Mouse (Mus musculus) NIH3T3 (cell line): ENCODE data around the gene Hcrt.
A peak's percentile ranks its signal among the peaks of the same experiment; 100 is the strongest.

ENCODE experiments used
- DNase-seq: peaks from one replicate; pipeline ENCODE4 v3.0.0-alpha.2; 2012; ENCODE audit warnings: low read depth

The Hcrt gene

DNA sequence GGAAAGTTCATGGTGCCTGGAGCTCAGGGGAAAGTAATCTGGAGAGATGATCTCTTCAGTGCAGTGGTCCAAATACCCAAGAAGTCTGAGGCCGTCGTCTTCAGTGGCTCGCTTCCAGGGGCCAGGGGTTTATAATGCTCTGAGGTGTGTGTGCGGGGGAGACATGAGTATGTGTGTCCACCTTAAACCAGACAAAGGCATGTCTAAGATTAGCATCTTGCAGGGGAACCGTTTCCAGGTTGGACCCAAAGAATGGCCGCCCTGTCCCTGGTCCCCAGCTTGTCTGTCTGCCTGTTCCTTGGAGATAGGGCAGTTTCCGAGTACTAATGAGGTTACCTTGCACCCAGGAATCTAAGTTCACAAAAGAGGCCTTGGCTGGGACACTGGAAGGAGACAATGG lies at the start of gene Hcrt:
Hcrt (minus strand) TSS at position 101 of the 400 bp plus-strand sequence.
- DNase-seq, result no peak

DNA sequence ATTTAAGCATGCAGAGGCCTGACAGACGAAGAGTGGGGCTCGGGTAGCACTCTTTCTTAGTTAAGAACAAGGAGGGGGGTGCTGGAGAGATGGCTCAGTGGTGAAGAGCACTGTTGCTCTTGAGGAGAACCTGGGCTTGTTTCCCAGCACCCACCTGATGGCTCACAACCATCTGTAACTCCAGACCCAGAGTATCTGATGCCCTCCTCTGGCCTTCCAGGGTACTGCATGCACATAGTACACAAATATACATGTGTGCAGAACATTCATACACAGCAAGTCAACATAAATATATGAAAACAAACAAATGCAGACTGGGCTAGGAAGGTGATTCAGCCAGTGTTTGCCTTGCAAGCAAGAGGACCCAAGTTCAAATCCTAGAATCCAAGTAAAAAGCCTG lies 48.4 kb upstream of the Hcrt start:
- DNase-seq, result no peak

DNA sequence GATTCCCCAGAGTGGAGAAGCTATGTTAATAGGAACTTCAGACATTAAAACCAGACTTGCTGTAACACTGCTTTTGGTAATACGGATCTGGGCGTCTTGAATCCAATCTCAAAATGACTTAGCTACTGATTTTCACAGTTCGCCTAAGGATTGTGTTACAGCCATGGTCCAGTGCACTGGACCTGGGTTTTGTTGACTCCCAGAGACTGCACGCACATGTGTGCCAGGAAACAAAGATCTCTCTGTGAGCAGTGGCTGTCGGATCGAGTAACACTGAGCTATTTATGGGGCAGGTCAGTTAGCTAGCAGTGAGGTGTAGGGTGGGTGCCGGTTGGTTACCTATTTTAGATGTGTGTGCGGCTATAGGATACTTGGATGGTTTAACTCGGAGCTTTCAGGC lies 47.8 kb upstream of the Hcrt start:
- DNase-seq, result no peak

DNA sequence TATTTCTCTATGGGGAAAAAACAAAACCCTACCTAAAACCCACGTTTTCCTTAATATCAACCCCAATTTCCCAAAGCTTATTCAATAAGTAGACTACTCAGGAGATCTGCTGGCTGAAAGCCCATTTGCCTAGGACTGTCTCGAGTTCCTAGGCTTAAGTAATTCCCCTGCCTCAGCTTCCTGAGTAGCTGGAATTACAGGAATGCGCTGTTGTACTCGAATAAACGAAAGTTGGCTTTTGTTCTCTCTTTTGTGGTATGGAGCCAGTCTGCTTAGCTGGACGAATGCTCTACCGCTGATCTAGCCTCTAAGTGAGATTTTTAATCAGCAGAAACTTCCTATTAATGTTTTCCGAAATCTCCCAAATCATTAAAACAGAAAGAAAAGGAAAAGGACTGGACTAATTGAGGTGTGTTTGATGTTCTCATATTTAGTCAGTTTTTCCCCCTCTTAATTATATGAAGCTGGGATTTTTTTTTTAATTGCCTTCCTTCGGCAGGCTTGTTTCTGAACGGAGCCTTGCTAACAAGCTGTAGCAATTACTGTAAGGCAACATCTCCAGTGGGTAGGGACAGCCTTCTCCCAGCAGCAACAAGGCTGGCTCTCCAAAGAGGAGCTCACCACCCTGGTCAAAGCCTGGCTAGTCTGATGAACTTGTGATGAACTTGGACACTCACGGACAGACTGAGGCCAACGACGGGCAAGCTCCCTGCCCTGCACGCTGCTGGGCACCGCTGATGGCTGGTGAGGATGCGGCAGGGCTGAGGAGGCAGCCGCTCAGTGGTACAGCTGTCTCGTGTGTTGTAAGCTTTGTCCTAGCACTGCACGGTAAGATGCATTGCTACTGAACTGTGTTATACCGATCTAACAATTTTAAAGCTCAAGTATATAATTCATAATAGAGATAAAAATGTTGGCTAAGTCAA lies 43.9 kb upstream of the Hcrt start:
- peak; percentile 10 for DNase-seq

DNA sequence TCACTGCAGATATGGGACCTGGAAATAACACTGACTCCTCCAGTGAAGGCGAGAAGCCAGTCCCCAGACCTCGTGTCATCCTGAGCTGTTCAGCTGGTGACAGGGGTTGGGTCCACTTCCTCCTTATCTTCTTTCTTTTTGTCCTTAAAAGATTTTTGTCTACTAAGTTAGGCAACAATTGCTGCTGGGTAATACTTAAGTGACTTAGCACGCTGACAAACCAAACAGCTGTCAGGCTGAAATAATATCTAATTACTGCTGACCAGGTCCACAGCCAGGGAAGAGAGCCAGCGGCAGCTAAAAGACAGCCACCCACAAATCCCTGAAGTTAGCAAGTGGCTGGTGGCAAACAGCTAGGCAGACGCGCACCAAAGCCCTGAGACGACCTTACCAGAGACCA lies 42.8 kb upstream of the Hcrt start:
- DNase-seq, result no peak

DNA sequence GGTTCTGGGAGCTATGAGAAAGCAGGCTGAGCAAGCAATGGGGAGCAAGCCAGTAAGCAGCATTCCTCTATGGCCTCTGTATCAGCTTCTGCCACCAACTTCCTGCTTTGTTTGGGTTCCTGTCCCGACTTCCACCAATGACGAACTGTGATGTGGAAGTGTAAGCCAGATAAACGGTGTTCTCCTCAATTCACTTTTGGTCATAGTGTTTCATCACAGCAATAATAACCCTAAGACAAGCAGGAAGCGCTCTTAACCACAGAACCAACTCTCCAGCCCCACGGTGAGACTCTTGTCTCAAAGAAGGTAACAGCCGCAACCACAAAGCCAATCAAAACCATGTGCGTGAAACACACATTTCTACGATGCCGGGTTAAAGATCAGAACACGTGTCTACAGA lies 41.7 kb upstream of the Hcrt start:
- DNase-seq, result no peak

DNA sequence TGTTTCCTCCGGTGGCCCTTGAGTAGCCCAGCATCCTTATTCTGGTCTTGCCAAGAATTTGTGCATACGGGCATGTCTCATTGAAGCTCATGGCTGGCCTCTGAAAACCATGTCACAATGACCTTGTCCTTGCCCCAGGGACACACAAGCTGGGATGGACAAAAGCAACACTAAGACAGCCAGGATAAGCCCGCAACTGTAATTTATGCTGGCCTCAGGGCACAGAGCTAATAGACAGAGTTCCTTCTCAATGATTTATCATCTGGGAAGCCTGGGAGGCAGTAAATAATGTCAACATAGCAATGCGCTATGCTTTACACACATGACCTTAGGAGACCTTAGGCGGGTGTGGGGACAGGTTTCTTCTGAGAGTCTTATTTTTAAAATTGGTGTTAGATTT lies 36.7 kb upstream of the Hcrt start:
- no peak for DNase-seq

DNA sequence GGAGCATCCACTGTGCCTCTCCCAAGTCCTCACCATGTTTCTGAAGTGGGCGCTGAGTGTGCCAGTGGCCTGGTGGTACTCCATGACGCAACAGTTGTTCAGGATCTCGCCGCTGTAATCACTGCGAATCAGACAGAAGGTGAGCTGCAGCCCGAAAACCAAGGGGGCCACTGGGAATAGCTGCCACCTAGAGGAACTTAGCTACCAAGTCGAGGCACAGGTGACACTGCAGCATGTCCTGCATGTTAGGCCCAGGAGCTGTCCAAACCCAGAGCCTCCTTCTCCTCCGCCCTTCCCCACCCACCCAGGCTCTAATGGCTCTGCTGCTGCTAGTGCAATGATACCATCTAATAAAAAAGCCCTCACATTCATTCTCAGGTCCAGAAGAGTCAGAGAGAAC lies 33.9 kb upstream of the Hcrt start:
- no peak for DNase-seq

DNA sequence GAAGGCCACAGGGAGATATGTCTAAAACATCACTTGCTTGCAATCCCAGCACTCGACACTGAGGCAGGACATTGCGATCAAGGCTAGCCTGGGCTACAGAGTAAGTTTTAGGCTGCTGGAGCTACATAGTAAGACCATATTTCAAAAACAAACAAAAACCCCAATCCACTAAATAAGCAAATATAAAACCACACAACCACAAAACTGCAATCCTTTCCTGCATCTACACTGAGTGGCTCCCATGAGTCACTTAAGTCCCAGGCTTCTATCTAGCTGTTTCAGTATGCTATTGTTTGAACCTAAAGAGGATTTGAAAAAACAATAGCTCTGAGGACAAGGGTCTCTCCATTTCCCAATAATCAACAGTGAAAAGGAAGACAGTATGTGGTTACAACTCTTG lies 32.7 kb upstream of the Hcrt start:
- DNase-seq, result no peak

DNA sequence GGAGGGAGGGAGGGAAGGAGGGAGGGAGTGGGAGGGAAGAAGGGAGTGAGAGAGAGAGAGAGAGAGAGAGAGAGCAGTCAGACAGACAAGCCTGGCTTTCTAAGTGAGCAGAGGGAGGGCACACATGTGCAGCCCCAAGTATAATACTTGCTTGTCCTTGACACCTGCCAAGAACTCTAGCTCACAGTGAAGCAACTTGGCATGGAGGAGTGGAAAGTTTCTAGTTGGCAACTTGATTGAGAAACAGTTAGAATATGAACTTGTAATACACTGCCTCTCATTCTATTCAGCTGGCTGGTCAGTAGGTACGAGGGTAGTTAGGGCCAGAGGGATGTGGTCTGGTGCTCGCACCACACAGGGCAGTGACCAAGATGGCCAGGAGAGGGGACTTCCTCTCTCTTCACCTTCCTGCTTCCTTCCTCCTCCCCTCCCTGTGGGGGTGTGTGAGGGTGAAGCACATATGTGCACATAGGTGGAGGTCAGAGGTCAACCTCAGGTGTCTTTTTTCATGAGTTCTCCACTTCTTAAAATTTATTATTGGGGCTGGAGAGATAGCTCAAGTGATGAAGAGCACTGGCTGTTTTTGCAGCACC lies 28.8 kb upstream of the Hcrt start:
- DNase-seq, result peak; percentile 87

DNA sequence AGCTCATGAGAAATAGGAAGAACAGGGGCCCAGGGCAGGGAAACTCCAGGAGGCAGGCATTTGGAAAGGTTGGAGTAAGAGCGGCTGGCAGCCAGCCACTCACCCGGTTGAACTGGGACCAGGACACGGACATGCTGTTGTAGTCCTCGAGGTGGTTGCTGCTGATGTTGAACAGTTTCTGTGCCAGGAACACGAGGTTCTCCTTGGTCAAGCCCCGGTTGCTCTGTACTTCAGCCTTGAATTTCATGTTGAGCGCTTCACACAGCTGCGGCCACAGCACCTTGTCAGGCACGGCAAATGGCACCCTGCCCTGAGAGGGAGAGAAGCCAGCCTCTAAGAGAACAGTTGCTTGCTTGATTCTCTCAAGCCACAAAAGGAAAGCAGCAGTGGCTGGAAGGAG lies 27.9 kb upstream of the Hcrt start:
- peak; percentile 52 for DNase-seq

DNA sequence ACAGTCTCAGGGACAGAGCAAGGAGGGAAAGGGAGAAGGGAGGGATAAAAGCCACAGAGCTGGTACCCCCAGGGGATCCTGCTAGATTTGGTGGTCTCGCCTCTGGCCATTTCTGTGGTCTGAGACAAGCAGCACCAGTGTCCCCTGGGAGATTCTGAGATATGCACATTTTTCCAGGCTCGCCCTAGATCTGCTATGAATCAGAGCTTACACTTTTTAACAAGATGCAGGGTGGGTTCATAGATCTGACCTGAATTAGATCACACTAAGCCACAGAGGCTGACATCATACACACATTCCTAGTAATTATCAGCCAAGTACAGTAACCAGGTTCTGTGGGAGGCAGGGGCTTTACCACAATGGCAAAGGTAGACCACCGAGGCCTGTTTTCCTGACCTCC lies 27.0 kb upstream of the Hcrt start:
- peak; percentile 86 for DNase-seq

DNA sequence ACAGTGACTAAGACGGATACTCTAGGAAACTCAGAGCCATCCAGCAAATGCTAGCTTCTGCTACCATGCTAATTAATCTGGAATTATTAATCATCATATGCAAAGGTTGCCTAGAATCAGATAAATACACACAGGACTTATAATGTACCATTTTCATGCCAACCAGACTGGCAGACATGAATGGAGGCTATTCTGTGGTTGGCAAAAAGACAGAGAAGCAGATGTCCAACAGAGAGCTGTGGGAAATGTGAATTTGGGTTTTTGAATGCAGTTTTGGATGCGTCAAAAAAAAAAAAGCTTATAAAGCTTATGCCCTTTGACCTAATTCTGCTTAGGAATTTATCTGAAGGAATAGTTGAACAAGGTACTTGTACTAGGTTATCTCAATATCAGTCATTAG lies 23.0 kb upstream of the Hcrt start:
- DNase-seq, result no peak

DNA sequence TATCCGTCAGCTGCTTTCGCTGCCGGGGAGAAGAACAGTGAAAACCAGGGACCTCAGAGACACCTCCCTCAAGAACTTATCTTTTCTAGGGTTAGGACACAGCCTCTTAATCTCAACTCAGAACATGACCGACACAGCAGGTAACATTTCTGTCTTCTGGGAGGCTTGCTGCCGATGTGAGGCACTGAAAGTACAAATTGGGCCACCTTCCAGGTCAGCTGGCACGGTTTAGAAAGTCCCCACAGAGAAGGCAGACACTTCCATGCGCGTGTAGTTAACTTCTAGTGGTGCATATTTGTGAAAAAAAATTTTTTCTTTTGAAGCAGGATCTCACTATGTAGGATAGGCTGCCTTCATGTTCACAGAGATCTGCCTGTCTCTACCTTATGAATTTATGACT lies 21.6 kb upstream of the Hcrt start:
- no peak for DNase-seq

DNA sequence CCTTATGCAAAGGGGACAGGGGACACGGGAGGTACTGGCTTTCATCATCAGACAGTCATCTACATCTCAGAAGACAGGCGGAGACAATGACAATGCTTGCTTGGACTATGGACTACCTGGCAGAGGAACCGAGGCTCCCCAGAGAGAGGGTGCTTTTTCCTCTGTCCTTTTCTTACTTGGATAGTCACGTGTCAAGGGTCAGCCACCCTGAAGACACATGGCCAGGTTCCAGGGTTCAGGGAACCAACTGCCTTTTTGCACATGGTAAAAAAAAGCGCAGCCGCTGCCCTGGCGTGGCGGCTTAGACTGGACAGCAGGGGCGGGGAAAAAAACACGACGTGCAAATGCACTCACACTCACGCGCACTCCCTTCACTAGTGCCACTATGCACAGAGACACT lies 19.8 kb upstream of the Hcrt start:
- no peak for DNase-seq

DNA sequence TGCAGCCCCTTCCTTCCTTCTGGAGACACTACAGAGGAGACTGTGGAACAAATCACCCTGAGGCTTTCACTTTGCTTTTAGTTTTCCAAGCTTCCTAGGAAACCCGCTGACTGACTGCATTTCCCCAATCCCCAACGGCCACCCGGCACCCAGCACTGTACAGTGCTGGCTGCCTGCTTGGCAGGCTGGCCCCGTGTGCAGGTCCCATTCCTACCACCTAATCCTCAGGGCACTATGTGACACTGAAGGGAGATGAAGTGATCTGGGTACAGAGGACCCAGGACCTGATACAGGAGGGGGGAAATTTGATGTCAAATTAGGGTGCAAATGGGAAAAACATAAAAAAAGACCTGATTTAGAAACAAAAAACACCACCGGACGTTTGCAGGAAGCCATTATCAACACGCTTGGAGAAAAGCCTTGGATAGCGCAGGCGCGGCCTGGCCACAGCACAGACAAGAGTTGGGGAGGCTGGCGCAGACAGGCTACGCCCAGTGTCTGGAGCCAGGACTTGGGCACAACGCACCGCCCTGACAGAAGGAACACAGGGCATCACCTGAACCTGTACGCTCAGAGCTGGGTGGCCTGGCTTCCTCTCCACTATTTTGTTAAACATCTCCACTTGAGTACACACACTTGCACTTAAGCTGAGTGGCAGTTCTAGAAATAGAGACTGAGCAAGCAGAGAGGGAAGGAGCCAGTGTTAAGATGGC lies 19.2 kb upstream of the Hcrt start:
- DNase-seq, result no peak

DNA sequence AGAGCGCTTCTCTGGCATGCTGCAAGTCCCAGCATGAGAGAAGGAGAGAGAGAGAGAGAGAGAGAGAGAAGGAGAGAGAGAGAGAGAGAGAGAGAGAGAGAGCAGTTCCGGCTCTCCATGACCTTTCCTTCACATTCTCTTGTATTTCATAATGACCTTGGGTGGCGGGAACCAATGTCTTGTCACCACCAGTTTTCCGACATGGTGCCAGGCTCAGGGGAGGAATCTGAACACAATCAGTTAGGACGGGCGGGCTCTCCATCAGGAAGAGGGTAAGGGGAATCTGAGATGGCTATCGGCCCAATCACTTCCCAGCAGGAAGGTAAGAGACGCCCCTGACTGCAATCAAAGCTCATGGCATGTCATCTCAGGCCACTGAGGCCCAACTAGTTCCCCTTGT lies 17.5 kb upstream of the Hcrt start:
- no peak for DNase-seq

DNA sequence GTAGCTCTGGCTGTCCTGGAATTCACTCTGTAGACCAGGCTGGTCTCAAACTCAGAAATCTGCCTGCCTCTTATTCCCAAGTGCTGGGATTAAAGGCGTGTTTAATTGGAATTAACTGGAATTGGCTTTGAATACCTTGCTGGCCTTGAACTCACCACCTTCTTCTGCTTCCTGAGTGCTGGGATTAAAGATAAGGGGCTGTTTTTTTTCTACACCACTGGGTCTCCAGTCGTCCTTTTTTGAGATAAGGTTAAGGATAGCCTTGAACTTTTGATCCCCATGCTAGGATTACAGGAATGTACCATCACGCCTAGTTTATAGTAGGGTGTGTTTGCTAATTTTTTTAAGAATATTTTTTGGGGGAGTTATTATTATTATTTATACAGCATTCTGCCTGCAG lies 15.3 kb upstream of the Hcrt start:
- DNase-seq, result no peak

DNA sequence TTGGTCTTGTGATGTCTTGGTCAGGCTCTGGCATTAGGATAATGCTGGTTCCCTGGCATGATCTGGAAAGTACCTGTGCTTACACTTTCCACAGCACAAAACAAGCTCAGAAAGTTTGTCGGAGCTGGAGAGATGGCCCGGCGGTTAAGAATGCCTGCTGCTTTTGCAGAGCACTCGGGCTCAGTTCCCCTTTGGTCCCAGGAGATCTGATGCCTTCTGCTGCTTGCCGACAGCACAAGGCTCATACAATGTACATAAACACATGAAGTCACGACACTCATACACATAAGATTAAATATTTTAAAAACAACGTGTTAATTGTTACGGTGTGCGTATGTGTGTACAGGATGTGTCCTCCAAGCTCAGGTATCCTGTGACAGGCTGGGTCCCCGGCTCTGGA lies 13.2 kb upstream of the Hcrt start:
- DNase-seq, result peak; percentile 33

DNA sequence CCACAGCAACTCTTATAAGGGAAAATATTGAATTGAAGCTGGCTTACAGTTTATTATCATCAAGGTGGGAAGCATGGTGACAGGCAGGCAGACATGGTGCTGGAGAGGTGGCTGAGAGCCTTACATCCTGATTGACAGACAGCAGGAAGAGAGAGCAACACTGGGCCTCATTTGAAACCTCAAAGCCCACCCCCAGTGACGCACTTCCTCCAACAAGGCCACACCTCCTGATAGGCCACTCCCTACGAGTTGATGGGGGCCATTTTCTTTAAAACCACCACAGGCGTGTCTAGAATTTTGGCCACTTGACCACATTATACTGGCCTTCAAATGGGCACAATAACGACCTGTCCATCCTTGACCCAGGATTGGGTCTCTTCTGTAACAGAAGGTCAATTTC lies 11.5 kb upstream of the Hcrt start:
- no peak for DNase-seq

DNA sequence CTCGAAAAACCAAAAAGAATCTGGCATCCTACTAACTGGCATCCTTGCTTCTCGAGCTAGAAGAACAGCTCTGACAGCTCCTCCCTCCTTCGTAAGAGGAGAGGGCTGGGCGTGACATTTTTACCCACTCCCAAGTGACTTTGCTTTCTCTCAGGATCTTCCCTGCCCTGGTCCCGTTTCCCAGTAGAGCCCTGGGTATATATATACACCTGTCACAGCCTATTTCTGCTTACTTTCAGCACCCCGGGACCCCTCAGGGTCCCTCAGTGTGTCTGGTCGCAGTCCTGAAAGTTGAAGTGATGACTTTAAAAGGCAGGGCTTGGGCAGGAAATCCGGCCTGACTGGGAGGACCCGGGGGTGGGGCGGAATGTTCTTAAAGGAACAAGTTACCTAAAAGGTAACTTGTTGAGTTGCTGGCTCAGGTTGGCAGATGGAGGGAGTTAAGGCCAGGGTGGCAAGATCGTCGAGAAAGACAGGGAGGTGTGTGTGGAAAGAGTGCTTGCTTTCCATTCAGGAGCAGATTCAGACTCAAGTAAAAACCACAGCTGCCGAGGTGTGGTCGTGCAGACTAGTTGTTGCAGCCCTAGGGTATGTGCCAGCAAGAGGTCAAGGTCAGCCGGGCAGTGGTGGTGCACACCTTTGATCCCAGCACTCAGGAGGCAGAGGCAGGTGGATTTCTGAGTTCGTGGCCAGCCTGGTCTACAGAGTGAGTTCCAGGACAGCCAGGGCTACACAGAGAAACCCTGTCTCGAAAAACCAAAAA lies 8.1 kb upstream of the Hcrt start, which contains the start of gene Ghdc:
Ghdc (minus strand) TSS at position 312 of the 763 bp plus-strand sequence.
- DNase-seq, result peak; percentile 83

DNA sequence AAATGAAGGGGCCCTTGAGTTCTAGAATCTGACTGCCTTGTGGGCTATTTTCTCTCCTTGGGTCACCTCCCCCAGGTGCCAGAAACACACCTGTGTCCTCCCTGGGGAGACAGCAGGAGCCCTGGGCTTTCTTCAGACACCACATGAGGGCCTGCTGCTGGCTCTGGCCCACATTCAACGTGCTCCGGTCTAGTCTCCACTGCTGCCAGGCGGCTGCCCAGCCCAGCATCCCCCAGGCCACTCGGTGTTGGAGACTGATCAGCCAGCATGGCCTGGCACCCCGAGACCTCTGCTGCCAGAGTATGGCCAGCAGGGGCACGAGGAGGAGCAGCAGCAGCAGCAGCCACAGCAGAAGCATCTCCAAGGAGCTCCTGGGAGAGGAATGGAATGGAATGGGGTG lies 7.2 kb upstream of the Hcrt start:
- peak; percentile 6 for DNase-seq
